Comparison of ENCODE assay signal across 8 mouse cellular contexts in genomic region chr17:27797341-27797872, GRCm38 (mm10). TPM values are rescaled to one million over a fixed set of nuclear protein-coding genes. Genes with fewer than 3 reads are reported as not detected.
DNase-seq lines count a peak whose midpoint lies in the region; ATAC-seq and TF ChIP-seq lines count a peak whose summit lies in the region.

No protein-coding gene starts in this region.

- peak overlapping the region; percentile 58 for H3K27ac ChIP-seq in heart, adult 2 months
- H3K27ac ChIP-seq in liver, embryonic 14.5 days = peak overlapping the region; percentile 22
- H3K27ac ChIP-seq in neural tube, embryonic 14.5 days (ENCODE audit: low read depth, low read length) = peak overlapping the region; percentile 89

- H3K36me3 ChIP-seq in heart, adult 2 months (ENCODE audit: control insufficient read depth, insufficient read depth, low read length) = no peaks in the 10 kb centered on the region
- peaks cover 6% of the 10 kb centered on the region; the same call in 1 of the 2 replicates for H3K36me3 ChIP-seq in liver, embryonic 14.5 days (replicated peaks; ENCODE audit: control insufficient read depth, insufficient read depth, low read depth)
- 0 out of 2 replicates have a peak, but pooled peaks cover 3% of the 10 kb centered on the region for H3K36me3 ChIP-seq in neural tube, embryonic 14.5 days (ENCODE audit: control insufficient read depth, insufficient read depth, low read length)

- H3K4me3 ChIP-seq in heart, adult 2 months = peak overlapping the region; percentile 29
- no peak overlapping the region for H3K4me3 ChIP-seq in liver, embryonic 14.5 days (ENCODE audit: insufficient read depth in 1 of 2, low read depth in 2 of 2, low read length in 2 of 2)
- no peak overlapping the region for H3K4me3 ChIP-seq in neural tube, embryonic 14.5 days (ENCODE audit: low read depth, low read length)

- no peak for ATAC-seq in liver, embryonic 14.5 days (ENCODE audit: insufficient read depth)
- peak; percentile 64 for ATAC-seq in neural tube, embryonic 14.5 days (ENCODE audit: low read depth)

- H3K9ac ChIP-seq in heart, adult 2 months (ENCODE audit: low read depth, low read length) = no peak overlapping the region; the same call in 1 of the 2 replicates
- H3K9ac ChIP-seq in liver, embryonic 14.5 days (replicated peaks) = peak overlapping the region; percentile 5; the same call in 1 of the 2 replicates
- H3K9ac ChIP-seq in neural tube, embryonic 14.5 days (replicated peaks; ENCODE audit: low read depth, low read length) = 0 out of 2 replicates have a peak overlapping the region, but pooled peaks have one; percentile 32

- peak overlapping the region; percentile 42 for H3K4me2 ChIP-seq in liver, embryonic 14.5 days (ENCODE audit: low read depth)
- H3K4me2 ChIP-seq in neural tube, embryonic 14.5 days (ENCODE audit: low read depth, low read length) = peak overlapping the region; percentile 31

- H3K4me1 ChIP-seq in heart, adult 2 months (ENCODE audit: control insufficient read depth, insufficient read depth, low read length) = peaks cover 37% of the 10 kb centered on the region
- H3K4me1 ChIP-seq in liver, embryonic 14.5 days (replicated peaks; ENCODE audit: control insufficient read depth in 2 of 2, insufficient read depth in 2 of 2, low read length in 1 of 2) = peaks cover 11 to 48% of the 10 kb centered on the region in 2 experiments
- peaks cover 33% of the 10 kb centered on the region for H3K4me1 ChIP-seq in neural tube, embryonic 14.5 days (ENCODE audit: control insufficient read depth, insufficient read depth, low read length)

- H3K9me3 ChIP-seq in liver, embryonic 14.5 days (ENCODE audit: control insufficient read depth, low read length) = no peaks in the 10 kb centered on the region
- no peaks in the 10 kb centered on the region for H3K9me3 ChIP-seq in neural tube, embryonic 14.5 days (ENCODE audit: control insufficient read depth, low read length)

- H3K27me3 ChIP-seq in heart, adult 2 months (ENCODE audit: control insufficient read depth, insufficient read depth, low read length) = no peaks in the 10 kb centered on the region
- no peaks in the 10 kb centered on the region for H3K27me3 ChIP-seq in liver, embryonic 14.5 days (ENCODE audit: control insufficient read depth, insufficient read depth, low read length)
- no peaks in the 10 kb centered on the region for H3K27me3 ChIP-seq in neural tube, embryonic 14.5 days (ENCODE audit: control insufficient read depth, insufficient read depth, low read length)

- TF ChIP-seq EP300 in heart, adult 2 months (IDR thresholded peaks at IDR 0.05; ENCODE audit: insufficient read depth, low read depth, low read length) = 0 out of 2 replicates have a peak, but pooled peaks have one; percentile 18
- TF ChIP-seq EP300 in liver, embryonic 14.5 days (IDR thresholded peaks at IDR 0.05; ENCODE audit: low read depth) = no peak

- peaks cover 11% of the 10 kb centered on the region for H3K79me2 ChIP-seq in heart, adult 2 months (replicated peaks; ENCODE audit: control insufficient read depth, insufficient read depth, low read length)

- no peak for TF ChIP-seq CTCF in heart, adult 2 months (IDR thresholded peaks at IDR 0.05)
- no peak for TF ChIP-seq CTCF in liver, embryonic 14.5 days (IDR thresholded peaks at IDR 0.05; ENCODE audit: low read depth)

- 6% methylated on average over 11 of the region's 11 CpGs for WGBS in heart, adult 2 months
- 27% methylated on average over 11 of the region's 11 CpGs for WGBS in liver, embryonic 14.5 days (ENCODE audit: insufficient replicate concordance)
- 12% methylated on average over 11 of the region's 11 CpGs for WGBS in neural tube, embryonic 14.5 days

- DNase-seq in adrenal gland, postnatal 10 days = peak; percentile 66
- no peak for DNase-seq in adrenal gland, adult 18-20 months (ENCODE audit: low spot score in 2 of 2)
- DNase-seq in embryo, embryonic 10.5 days (ENCODE audit: low spot score) = peak; percentile 41
- peak; percentile 63 to 66 for DNase-seq in heart, adult 2 months
- DNase-seq in kidney, adult 18-20 months = peak; percentile 51
- DNase-seq in liver, embryonic 14.5 days (ENCODE audit: low read depth in 3 of 3, low spot score in 3 of 3) = no peak
- no peak for DNase-seq in left cerebral cortex, adult 8-10 months (ENCODE audit: low spot score in 2 of 2)

- intact Hi-C loops in heart, adult 2 months (cut with DNase I) = no loop called here

- TF ChIP-seq POLR2A in heart, adult 2 months (IDR thresholded peaks at IDR 0.05; ENCODE audit: insufficient read depth, low read depth, low read length) = no peak

RNA-seq across cellular contexts. Expression of gene D17Wsu92e, which starts 23.0 kb away (rescaled TPM):
- total RNA-seq in adrenal gland, postnatal 10 days (2021) = 100 to 1,000 TPM; 132 to 137 TPM
- 100 to 1,000 TPM; 158 to 188 TPM for total RNA-seq in adrenal gland, adult 18-20 months (2021)
- total RNA-seq in heart, adult 2 months (2021) = 100 to 1,000 TPM; 136 to 151 TPM
- 112 and 163 TPM in 2 replicates for polyA plus RNA-seq in heart, adult 2 months (2012; rRNA removed)
- polyA plus RNA-seq in liver, embryonic 14.5 days (2012; rRNA removed) = 20.6 and 24.2 TPM in 2 replicates
- 10.7 and 14.1 TPM in 2 replicates for polyA plus RNA-seq in liver, embryonic 14.5 days (2014; fragmentation: Nextera tagmentation; extraction: Ambion mirVana)
- 10.0 and 11.0 TPM in 2 replicates for polyA plus RNA-seq in neural tube, embryonic 14.5 days (2014; fragmentation: Nextera tagmentation; extraction: Ambion mirVana)
- 100 to 1,000 TPM; 203 to 227 (median 213) TPM for total RNA-seq in left cerebral cortex, adult 8-10 months (2022)

RNA-seq across cellular contexts. Expression of gene Snrpc, which starts 40.5 kb away (rescaled TPM):
- 100 to 1,000 TPM in 1 of 2 experiments, 10 to 100 TPM in 1; 94.8 to 102 TPM for total RNA-seq in adrenal gland, postnatal 10 days (2021)
- 10 to 100 TPM; 66.1 to 66.6 TPM for total RNA-seq in adrenal gland, adult 18-20 months (2021)
- total RNA-seq in heart, adult 2 months (2021) = 10 to 100 TPM; 44.5 to 55.2 TPM
- polyA plus RNA-seq in heart, adult 2 months (2012; rRNA removed) = 43.4 and 52.4 TPM in 2 replicates
- polyA plus RNA-seq in liver, embryonic 14.5 days (2012; rRNA removed) = 85.1 and 105 TPM in 2 replicates
- 145 and 150 TPM in 2 replicates for polyA plus RNA-seq in liver, embryonic 14.5 days (2014; fragmentation: Nextera tagmentation; extraction: Ambion mirVana)
- polyA plus RNA-seq in neural tube, embryonic 14.5 days (2014; fragmentation: Nextera tagmentation; extraction: Ambion mirVana) = 211 and 216 TPM in 2 replicates
- 10 to 100 TPM; 41.8 to 48.9 (median 42.4) TPM for total RNA-seq in left cerebral cortex, adult 8-10 months (2022)

RNA-seq across cellular contexts. Expression of gene Uhrf1bp1, which starts 58.8 kb away (rescaled TPM):
- 10 to 100 TPM; 24.5 to 24.7 TPM for total RNA-seq in adrenal gland, postnatal 10 days (2021)
- total RNA-seq in adrenal gland, adult 18-20 months (2021) = 10 to 100 TPM; 19.7 to 33.5 TPM
- total RNA-seq in heart, adult 2 months (2021) = 10 to 100 TPM; 14.7 to 19.4 TPM
- 5.3 and 10.1 TPM in 2 replicates for polyA plus RNA-seq in heart, adult 2 months (2012; rRNA removed)
- 2.9 and 3.1 TPM in 2 replicates for polyA plus RNA-seq in liver, embryonic 14.5 days (2012; rRNA removed)
- 1.8 and 2.4 TPM in 2 replicates for polyA plus RNA-seq in liver, embryonic 14.5 days (2014; fragmentation: Nextera tagmentation; extraction: Ambion mirVana)
- 7.3 and 9.0 TPM in 2 replicates for polyA plus RNA-seq in neural tube, embryonic 14.5 days (2014; fragmentation: Nextera tagmentation; extraction: Ambion mirVana)
- 10 to 100 TPM; 18.9 to 23.6 (median 21.8) TPM for total RNA-seq in left cerebral cortex, adult 8-10 months (2022)

Comparison
In these comparisons a context has a peak if more than half of its experiments do, and no peak if none do; other contexts are left out.
1. DNase-seq: peak in adrenal gland, postnatal 10 days (single experiment), embryo, embryonic 10.5 days (single experiment), heart, adult 2 months (2 of 2) and kidney, adult 18-20 months (single experiment); none in adrenal gland, adult 18-20 months (0 of 2), liver, embryonic 14.5 days (0 of 3) and left cerebral cortex, adult 8-10 months (0 of 2).
2. H3K27ac ChIP-seq: peak in every context shown above with its lines; median percentile 89 in neural tube, embryonic 14.5 days; 58 in heart, adult 2 months; 22 in liver, embryonic 14.5 days.